12 mouse cellular contexts compared by ENCODE assay signal in the genomic region with DNA sequence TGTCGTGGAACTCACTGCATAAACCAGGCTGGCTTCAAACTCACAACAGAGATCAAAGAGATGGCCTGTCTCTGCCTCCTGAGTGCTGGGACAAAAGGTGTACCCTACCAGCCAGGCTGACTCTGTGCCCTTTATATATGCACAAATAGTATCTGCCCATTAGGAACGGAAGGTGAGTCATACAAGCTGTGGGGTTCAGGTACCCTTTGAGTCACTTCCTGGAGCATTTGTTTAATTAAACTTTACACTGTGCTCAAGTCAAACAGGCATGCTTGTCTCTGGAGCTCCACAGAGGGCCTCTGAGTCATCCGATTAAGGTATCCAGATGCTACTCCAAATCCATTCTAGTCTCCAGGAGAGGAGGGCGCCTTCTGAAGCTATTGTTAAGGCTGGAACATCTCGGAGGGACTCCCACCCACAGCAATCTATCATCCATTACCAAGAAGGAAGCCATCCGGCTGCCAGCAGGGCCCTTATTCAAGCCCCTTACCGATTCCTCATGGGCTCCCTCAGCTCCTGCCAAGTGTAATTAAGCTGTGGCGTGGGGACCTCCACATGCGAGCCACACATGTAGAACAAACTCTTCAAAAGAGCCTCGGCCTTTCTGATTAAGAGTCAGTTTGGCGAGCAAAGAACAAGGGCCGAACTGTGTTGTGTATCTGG. TPM values are rescaled to one million over a fixed set of nuclear protein-coding genes. Genes with fewer than 3 reads are reported as not detected.
DNase-seq lines count a peak whose midpoint lies in the region; ATAC-seq and TF ChIP-seq lines count a peak whose summit lies in the region.
"Had no signal": no experiment of that assay in that cellular context is flagged by ENCODE, and none has a peak within 500 bp of the region (broad histone marks: within the 10 kb centered on the region; RNA-seq: fewer than 3 reads in every experiment).

No protein-coding gene starts in this region.

- TF ChIP-seq CTCF in stomach, postnatal 0 days (IDR thresholded peaks at IDR 0.05; ENCODE audit: low read depth): no peak

- WGBS in midbrain, embryonic 11.5 days: 28% methylated on average over 12 of the region's 12 CpGs
- WGBS in midbrain, embryonic 15.5 days: 24% methylated on average over 12 of the region's 12 CpGs
- WGBS in embryonic facial prominence, embryonic 13.5 days: 23% methylated on average over 12 of the region's 12 CpGs
- 55% methylated on average over 12 of the region's 12 CpGs for WGBS in liver, embryonic 13.5 days (ENCODE audit: insufficient replicate concordance)
- 14% methylated on average over 12 of the region's 12 CpGs for WGBS in stomach, postnatal 0 days

- no peaks in the 10 kb centered on the region for H3K9me3 ChIP-seq in midbrain, embryonic 11.5 days (ENCODE audit: control insufficient read depth, low read length)
- no peaks in the 10 kb centered on the region for H3K9me3 ChIP-seq in midbrain, embryonic 15.5 days
- H3K9me3 ChIP-seq in embryonic facial prominence, embryonic 13.5 days: no peaks in the 10 kb centered on the region
- no peaks in the 10 kb centered on the region for H3K9me3 ChIP-seq in liver, embryonic 13.5 days (replicated peaks)
- no peaks in the 10 kb centered on the region for H3K9me3 ChIP-seq in stomach, postnatal 0 days (ENCODE audit: control insufficient read depth, low read length)

- no peak overlapping the region for H3K9ac ChIP-seq in midbrain, embryonic 11.5 days (ENCODE audit: low read length)
- no peak overlapping the region for H3K9ac ChIP-seq in midbrain, embryonic 15.5 days
- no peak overlapping the region for H3K9ac ChIP-seq in embryonic facial prominence, embryonic 13.5 days
- H3K9ac ChIP-seq in liver, embryonic 13.5 days: no peak overlapping the region
- H3K9ac ChIP-seq in stomach, postnatal 0 days (ENCODE audit: low read length): no peak overlapping the region

- no peak for ATAC-seq in midbrain, embryonic 11.5 days (ENCODE audit: low FRiP score)
- no peak for ATAC-seq in midbrain, embryonic 15.5 days (replicated peaks)
- no peak for ATAC-seq in embryonic facial prominence, embryonic 13.5 days (ENCODE audit: insufficient number of reproducible peaks, insufficient read depth, low FRiP score, low TSS enrichment, low read depth)
- ATAC-seq in liver, embryonic 13.5 days (ENCODE audit: low read depth): peak; percentile 35; the same call in 1 of the 2 replicates
- peak; percentile 95 for ATAC-seq in stomach, postnatal 0 days (ENCODE audit: low FRiP score, low TSS enrichment)

- H3K4me3 ChIP-seq in midbrain, embryonic 11.5 days (ENCODE audit: low read depth, low read length): no peak overlapping the region
- H3K4me3 ChIP-seq in midbrain, embryonic 15.5 days: no peak overlapping the region
- H3K4me3 ChIP-seq in embryonic facial prominence, embryonic 13.5 days: no peak overlapping the region
- no peak overlapping the region for H3K4me3 ChIP-seq in liver, embryonic 13.5 days (replicated peaks)
- no peak overlapping the region for H3K4me3 ChIP-seq in stomach, postnatal 0 days (ENCODE audit: low read depth, low read length)
- H3K4me3 ChIP-seq: layer of hippocampus, adult 2 months; myocyte had no signal

- H3K36me3 ChIP-seq in midbrain, embryonic 11.5 days (ENCODE audit: control insufficient read depth, insufficient read depth, low read length): no peaks in the 10 kb centered on the region
- H3K36me3 ChIP-seq in midbrain, embryonic 15.5 days (replicated peaks): no peaks in the 10 kb centered on the region
- H3K36me3 ChIP-seq in embryonic facial prominence, embryonic 13.5 days: no peaks in the 10 kb centered on the region
- no peaks in the 10 kb centered on the region for H3K36me3 ChIP-seq in liver, embryonic 13.5 days
- no peaks in the 10 kb centered on the region for H3K36me3 ChIP-seq in stomach, postnatal 0 days (ENCODE audit: control insufficient read depth, insufficient read depth, low read length)

- no peak for TF ChIP-seq EP300 in stomach, postnatal 0 days (optimal IDR thresholded peaks at IDR 0.05)

- H3K4me1 ChIP-seq in midbrain, embryonic 11.5 days (ENCODE audit: control insufficient read depth, insufficient read depth, low read length): no peaks in the 10 kb centered on the region
- H3K4me1 ChIP-seq in midbrain, embryonic 15.5 days: peaks cover 1% of the 10 kb centered on the region; the same call in 1 of the 2 replicates
- H3K4me1 ChIP-seq in embryonic facial prominence, embryonic 13.5 days: peaks cover 9% of the 10 kb centered on the region
- H3K4me1 ChIP-seq in liver, embryonic 13.5 days (replicated peaks): peaks cover 5% of the 10 kb centered on the region
- 0 out of 2 replicates have a peak, but pooled peaks cover 3% of the 10 kb centered on the region for H3K4me1 ChIP-seq in stomach, postnatal 0 days (replicated peaks; ENCODE audit: control insufficient read depth, insufficient read depth)

- no peak overlapping the region for H3K27ac ChIP-seq in midbrain, embryonic 11.5 days (ENCODE audit: low read depth, low read length)
- no peak overlapping the region for H3K27ac ChIP-seq in midbrain, embryonic 15.5 days
- peak overlapping the region; percentile 77 for H3K27ac ChIP-seq in embryonic facial prominence, embryonic 13.5 days
- peak overlapping the region; percentile 47; the same call in 1 of the 2 replicates for H3K27ac ChIP-seq in liver, embryonic 13.5 days
- peak overlapping the region; percentile 67; the same call in 1 of the 2 replicates for H3K27ac ChIP-seq in stomach, postnatal 0 days (replicated peaks)
- H3K27ac ChIP-seq: layer of hippocampus, adult 2 months had no signal

- H3K4me2 ChIP-seq in midbrain, embryonic 11.5 days: no peak overlapping the region
- no peak overlapping the region for H3K4me2 ChIP-seq in midbrain, embryonic 15.5 days
- peak overlapping the region; percentile 22; the same call in 1 of the 2 replicates for H3K4me2 ChIP-seq in embryonic facial prominence, embryonic 13.5 days
- H3K4me2 ChIP-seq in liver, embryonic 13.5 days: no peak overlapping the region
- H3K4me2 ChIP-seq in stomach, postnatal 0 days (replicated peaks; ENCODE audit: low read depth): no peak overlapping the region

- H3K27me3 ChIP-seq in midbrain, embryonic 11.5 days (ENCODE audit: control insufficient read depth, insufficient read depth, low read length): no peaks in the 10 kb centered on the region
- no peaks in the 10 kb centered on the region for H3K27me3 ChIP-seq in midbrain, embryonic 15.5 days (replicated peaks)
- no peaks in the 10 kb centered on the region for H3K27me3 ChIP-seq in embryonic facial prominence, embryonic 13.5 days
- H3K27me3 ChIP-seq in liver, embryonic 13.5 days: no peaks in the 10 kb centered on the region
- H3K27me3 ChIP-seq in stomach, postnatal 0 days (ENCODE audit: control insufficient read depth, insufficient read depth, low read length): no peaks in the 10 kb centered on the region

- DNase-seq in midbrain, embryonic 11.5 days (ENCODE audit: low spot score, missing footprints): peak; percentile 80
- DNase-seq in liver, embryonic 13.5 days: no peak
- peak; percentile 52 for DNase-seq in stomach, postnatal 0 days (ENCODE audit: low spot score)
- no peak for DNase-seq in heart, postnatal 4 days
- DNase-seq in thymus, postnatal 14 days: no peak
- no peak for DNase-seq in layer of hippocampus, postnatal 36 days
- DNase-seq: cerebellum, adult 9-10 months; gastrocnemius, postnatal 14 days had no signal

RNA-seq across cellular contexts. Expression of gene Rassf3, which starts 44.9 kb away (rescaled TPM):
- polyA plus RNA-seq in midbrain, embryonic 11.5 days (2014; fragmentation: Nextera tagmentation; extraction: Ambion mirVana): 5.9 and 6.0 TPM in 2 replicates
- 4.2 and 4.4 TPM in 2 replicates for polyA plus RNA-seq in midbrain, embryonic 15.5 days (2015; fragmentation: Nextera tagmentation; extraction: Ambion mirVana)
- 17.7 and 20.8 TPM in 2 replicates for polyA plus RNA-seq in embryonic facial prominence, embryonic 13.5 days (2015; fragmentation: Nextera tagmentation; extraction: Ambion mirVana)
- 7.4 and 9.5 TPM in 2 replicates for polyA plus RNA-seq in liver, embryonic 13.5 days (2015; fragmentation: Nextera tagmentation; extraction: Ambion mirVana)
- 19.2 and 20.0 TPM in 2 replicates for polyA plus RNA-seq in stomach, postnatal 0 days (2015; fragmentation: Nextera tagmentation; extraction: Ambion mirVana)
- 10 to 100 TPM; 82.2 to 85.0 TPM for total RNA-seq in heart, postnatal 4 days (2021)
- total RNA-seq in layer of hippocampus, postnatal 36 days (2021): 1 to 10 TPM; 8.2 to 8.9 TPM

Comparison
In these comparisons a context has a peak if more than half of its experiments do, and no peak if none do; other contexts are left out.
1. ATAC-seq: peak in liver, embryonic 13.5 days (single experiment) and stomach, postnatal 0 days (single experiment); none in midbrain, embryonic 11.5 days (single experiment), midbrain, embryonic 15.5 days (single experiment) and embryonic facial prominence, embryonic 13.5 days (single experiment).
2. DNase-seq: peak in midbrain, embryonic 11.5 days (single experiment) and stomach, postnatal 0 days (single experiment); none in liver, embryonic 13.5 days (single experiment), heart, postnatal 4 days (single experiment), thymus, postnatal 14 days (single experiment) and layer of hippocampus, postnatal 36 days (0 of 2).
3. H3K27ac ChIP-seq: peak in embryonic facial prominence, embryonic 13.5 days (single experiment), liver, embryonic 13.5 days (single experiment) and stomach, postnatal 0 days (single experiment); none in midbrain, embryonic 11.5 days (single experiment) and midbrain, embryonic 15.5 days (single experiment).